Mouse (Mus musculus) cerebellum, adult 2 months (tissue): ENCODE measurements around the gene Prr15l. TPM values are rescaled to one million over a fixed set of nuclear protein-coding genes. Genes with fewer than 3 reads are reported as not detected.

Experiments used
- DNase-seq, 2 experiments: peaks; one replicate each; pipeline ENCODE4 v3.0.0; 2021
- H3K27ac ChIP-seq: fragments of 200-500 bp; 2 replicates; pipeline ENCODE4 v1.5.1; 2012; ENCODE audit warnings: low read length, control low read depth, inconsistent platforms; ENCODE audit not compliant: insufficient read depth
- H3K27me3 ChIP-seq: fragments of 200-500 bp; 2 replicates; pipeline ENCODE4 v1.6.1; 2012; ENCODE audit warnings: inconsistent platforms, mild to moderate bottlenecking, low read length, moderate library complexity; ENCODE audit not compliant: control insufficient read depth, insufficient read depth
- H3K4me1 ChIP-seq: fragments of 200-500 bp; 2 replicates; pipeline ENCODE4 v1.6.1; 2011; ENCODE audit warnings: low read length; ENCODE audit not compliant: control insufficient read depth, insufficient read depth
- H3K4me3 ChIP-seq: fragments of 200-500 bp; replicated peaks from 2 replicates; pipeline ENCODE3; 2011; ENCODE audit warnings: mild to moderate bottlenecking, low read depth, low read length, control low read depth; ENCODE audit not compliant: insufficient read depth
- CTCF ChIP-seq: fragments of 200-500 bp; IDR thresholded peaks from 2 replicates; pipeline ENCODE4 v1.5.1; 2011; ENCODE audit warnings: low read depth, mild to moderate bottlenecking, control low read depth, low read length, moderate library complexity, borderline replicate concordance; ENCODE audit not compliant: insufficient read depth
- POLR2A ChIP-seq: fragments of 200-500 bp; IDR thresholded peaks from 2 replicates; pipeline ENCODE4 v1.6.1; 2011; ENCODE audit warnings: low read length, control low read depth, borderline replicate concordance; ENCODE audit not compliant: insufficient read depth
- WGBS: fragments of 180-500 bp; shearing (Covaris S2); methylation state at CpG from one replicate; pipeline ENCODE4 v1.1.7; 2018; 5-methylcytosine and 5-hydroxymethylcytosine counted together
- polyA plus RNA-seq: library from polyadenylated mRNA; depleted of rRNA; stranded (reverse); fragments of >200 nt; gene quantifications from 2 replicates; pipeline ENCODE4 v1.2.3, GENCODE M21; 2012

The Prr15l gene
- polyA plus RNA-seq, 1 experiment: not detected

DNA sequence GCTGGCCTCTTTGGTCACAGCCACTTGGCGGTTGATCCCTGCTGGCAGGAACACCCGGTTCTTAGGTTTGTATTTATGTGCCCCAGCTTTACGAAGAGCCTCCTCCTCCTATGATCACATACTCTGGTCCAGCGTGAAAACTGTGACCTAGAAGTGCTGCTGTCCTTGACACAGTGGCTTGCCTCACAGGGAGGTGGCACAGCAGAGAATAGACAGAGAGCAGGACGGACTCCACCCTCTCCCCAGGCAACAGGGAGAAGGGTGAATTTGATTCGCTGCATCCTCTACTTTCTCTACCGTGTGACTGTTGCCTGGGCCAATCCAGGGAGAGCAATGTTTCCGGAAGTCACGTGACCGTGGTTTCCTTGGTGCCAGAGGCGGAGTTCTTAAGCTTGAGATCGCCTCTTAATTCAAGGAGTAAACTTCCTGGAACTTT, 7.0 kb downstream of the Prr15l start:
- H3K27ac ChIP-seq: no peak overlapping the region; the same call in 1 of the 2 replicates
- H3K4me1 ChIP-seq: no peaks in the 10 kb centered on the region
- no peak for TF ChIP-seq CTCF
- no peak for TF ChIP-seq POLR2A
- 31% methylated on average over 12 of the region's 12 CpGs for WGBS
- no peak overlapping the region for H3K4me3 ChIP-seq
- no peaks in the 10 kb centered on the region for H3K27me3 ChIP-seq
- no peak for DNase-seq

DNA sequence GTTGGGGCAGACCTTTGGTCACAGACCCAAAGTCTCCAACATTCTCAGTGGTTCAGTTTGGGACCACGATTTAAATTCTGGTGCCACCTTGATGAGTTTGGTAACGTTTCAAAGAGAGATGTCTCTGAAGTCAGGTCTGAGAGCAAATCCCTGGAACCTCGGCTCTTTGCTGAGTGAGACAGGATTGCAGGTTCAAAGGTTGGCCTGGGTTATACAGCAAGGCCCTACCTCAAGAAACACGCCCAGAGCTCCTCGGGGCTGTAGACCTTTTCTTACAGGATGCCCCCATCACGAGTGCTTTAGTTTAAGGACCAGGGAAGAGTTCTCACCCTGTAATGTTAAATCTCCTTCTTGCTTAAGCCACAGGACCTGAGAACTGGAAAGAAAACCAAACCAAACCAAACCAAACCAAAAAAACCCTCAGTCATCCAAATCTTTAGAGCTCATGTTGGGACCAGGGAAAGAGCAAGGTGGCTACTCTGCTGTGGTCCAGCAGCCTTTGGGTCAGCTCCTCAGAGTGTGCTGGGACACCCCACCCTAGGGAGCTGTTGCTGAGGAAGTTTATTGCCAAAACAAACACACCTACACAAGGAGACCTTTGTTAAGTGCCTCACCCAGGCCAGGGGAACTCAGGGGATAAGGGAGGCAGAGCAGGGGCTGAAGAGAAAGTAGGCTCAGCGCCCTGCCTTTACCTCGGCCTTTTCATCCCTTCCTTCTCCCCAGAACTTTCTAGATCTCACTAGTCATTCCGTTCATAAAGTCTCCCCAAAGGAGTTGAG, 8.2 kb downstream of the Prr15l start:
- 87% methylated on average over 9 of the region's 9 CpGs for WGBS
- no peak for TF ChIP-seq POLR2A
- TF ChIP-seq CTCF: no peak
- H3K4me3 ChIP-seq: no peak overlapping the region

DNA sequence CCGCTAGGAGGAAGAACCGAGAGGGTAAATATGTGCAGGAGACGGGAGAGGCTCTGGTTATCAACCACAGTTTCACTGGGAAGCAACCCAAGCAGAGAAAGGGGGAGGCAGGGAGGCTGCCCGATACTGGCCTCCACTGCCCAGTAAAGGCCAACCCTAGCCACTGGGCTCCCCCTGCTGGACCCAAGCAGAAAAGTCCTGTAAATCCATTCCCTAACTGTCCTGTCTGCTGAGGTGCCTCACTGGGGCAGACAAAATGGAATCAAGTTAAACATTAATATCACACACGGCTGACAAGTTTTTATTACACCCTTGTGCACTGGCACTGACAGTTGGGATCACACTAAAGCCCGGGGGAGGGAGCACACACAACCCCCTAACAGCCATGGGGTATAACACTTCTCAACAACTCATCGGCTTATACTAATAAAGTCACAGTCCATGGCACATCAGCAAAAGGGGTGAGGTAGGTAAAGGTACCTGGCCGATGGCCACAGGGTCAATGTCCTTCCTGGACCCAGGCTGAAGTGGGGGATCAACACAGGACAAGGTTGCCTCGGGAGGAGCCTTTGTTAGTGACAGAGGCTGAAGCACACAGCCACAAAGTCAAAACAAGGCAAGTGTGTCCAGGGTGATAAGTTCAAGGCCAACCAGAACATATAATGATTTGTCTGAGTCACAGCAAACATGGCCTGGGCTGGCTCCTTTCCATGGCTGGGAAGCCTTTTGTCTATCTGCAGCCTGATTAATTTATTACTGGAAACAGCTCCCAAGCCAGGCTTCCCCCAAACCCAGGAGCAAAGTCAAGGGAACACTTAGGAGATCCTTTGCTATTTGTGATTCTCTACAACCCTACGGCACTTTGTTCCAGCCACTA, 9.9 kb downstream of the Prr15l start:
- WGBS: 55% methylated on average over 10 of the region's 10 CpGs
- Histone ChIP-seq H3K4me3 (no peak overlapping the region), H3K27me3 (no peaks in the 10 kb centered on the region), H3K4me1 (no peaks in the 10 kb centered on the region), H3K27ac (no peak overlapping the region)
- TF ChIP-seq CTCF (peak; percentile 57; the same call in 1 of the 2 replicates), POLR2A (no peak)
- peak in 1 of 2 experiments; percentile 41 for DNase-seq

More for the DNA sequence above, 8.2 kb downstream of the Prr15l start:
- no peak overlapping the region for H3K27ac ChIP-seq
- H3K4me1 ChIP-seq: no peaks in the 10 kb centered on the region
- no peak for DNase-seq
- no peaks in the 10 kb centered on the region for H3K27me3 ChIP-seq

DNA sequence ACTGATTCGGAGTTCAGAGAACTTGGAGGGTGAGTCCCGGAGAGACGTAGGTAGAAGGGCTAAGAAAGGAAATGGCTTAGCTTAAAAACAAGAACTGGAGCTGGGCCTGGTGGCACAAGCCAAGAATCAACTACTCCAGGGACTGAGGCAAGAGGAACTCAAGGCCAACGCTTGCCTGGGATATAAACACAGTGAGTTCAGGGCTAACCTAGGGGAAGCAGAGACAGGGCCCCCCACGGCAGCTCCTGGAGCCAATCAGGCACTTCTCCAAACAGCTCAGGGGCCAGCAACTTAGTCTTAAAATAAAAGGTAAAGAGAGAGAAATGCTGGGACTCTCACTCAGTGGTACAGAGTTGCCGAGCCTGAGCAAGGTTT, 10.5 kb downstream of the Prr15l start:
- WGBS: 81% methylated on average over 6 of the region's 6 CpGs

DNA sequence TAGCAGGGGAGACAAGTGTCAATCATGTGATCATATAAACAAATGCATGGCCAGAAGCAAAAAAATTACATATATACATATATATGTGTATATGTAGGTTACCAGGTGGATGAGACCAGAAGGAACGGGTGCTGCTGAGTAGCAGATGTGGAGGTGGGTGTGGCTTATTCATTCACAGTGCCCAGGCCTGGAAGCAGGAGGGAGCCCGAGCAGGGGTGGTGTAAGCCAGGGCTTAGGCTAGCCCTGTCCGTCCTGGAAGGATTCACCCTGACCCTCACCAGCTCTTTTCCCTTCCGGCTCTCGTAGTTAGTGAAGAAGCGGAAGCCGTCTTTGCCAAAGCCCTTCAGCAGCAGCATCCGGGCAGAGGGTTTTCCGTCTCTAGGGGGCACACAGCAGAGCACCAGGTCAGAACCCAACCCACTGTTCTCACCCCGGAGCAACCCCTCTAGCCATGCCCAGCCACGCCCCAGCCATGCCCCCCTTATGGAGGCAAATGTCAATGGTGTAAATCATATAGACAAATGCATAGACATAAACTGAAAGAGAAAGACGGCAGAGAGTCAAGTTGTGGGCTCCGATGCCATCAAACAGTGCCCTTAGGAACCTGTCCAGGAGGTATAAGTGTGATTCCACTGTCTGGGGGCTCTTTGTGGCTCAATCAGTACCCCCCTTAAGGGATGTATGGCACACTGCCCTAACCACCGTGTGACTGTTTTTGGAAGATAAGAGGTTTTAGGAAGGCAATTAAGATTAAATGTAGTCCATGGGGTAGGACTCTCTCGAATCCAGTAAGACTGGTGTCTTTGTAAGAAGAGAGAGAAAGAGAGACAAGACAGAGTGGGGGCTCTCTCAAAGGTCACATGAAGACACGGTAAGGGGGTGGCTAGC, 12.9 kb downstream of the Prr15l start:
- TF ChIP-seq POLR2A: no peak
- TF ChIP-seq CTCF: no peak
- 68% methylated on average over 16 of the region's 16 CpGs for WGBS

More for the DNA sequence above, 10.5 kb downstream of the Prr15l start:
- Histone ChIP-seq H3K4me1 (no peaks in the 10 kb centered on the region), H3K27me3 (no peaks in the 10 kb centered on the region), H3K4me3 (no peak overlapping the region), H3K27ac (no peak overlapping the region)
- TF ChIP-seq POLR2A (no peak), CTCF (no peak)
- no peak for DNase-seq

DNA sequence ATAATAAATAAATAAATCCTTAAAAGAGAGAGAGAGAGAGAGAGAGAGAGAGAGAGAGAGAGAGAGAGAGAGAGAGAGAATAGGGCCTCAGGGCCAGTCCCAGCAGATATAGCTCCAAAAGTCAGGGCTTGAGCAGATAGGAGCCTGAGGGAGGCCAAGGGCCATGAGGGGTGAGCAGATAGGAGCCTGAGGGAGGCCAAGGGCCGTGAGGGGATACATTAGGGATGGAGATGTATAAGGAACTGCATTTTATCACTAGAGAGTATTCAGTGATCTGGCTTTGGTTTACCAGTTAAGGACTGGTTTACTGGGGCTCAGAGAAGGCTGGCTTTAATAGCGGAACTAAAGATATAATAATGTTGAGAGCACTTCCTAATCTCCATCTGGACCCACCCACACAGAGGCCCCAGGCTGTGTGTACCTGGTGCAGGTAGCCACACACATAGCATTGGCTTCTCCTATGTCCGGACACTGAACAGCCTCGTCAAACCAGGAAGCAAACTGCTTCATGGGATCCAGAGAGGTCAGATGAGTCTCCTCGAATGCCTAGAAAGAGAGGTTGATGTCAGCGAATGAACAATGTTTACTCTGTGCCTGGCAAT, 14.2 kb downstream of the Prr15l start:
- peaks cover 8% of the 10 kb centered on the region; the same call in 1 of the 2 replicates for H3K4me1 ChIP-seq
- 84% methylated on average over 6 of the region's 6 CpGs for WGBS
- no peak for DNase-seq
- no peak overlapping the region for H3K27ac ChIP-seq
- no peak overlapping the region for H3K4me3 ChIP-seq
- TF ChIP-seq CTCF: no peak
- no peaks in the 10 kb centered on the region for H3K27me3 ChIP-seq

More for the DNA sequence above, 12.9 kb downstream of the Prr15l start:
- peaks cover 8% of the 10 kb centered on the region; the same call in 1 of the 2 replicates for H3K4me1 ChIP-seq
- no peak overlapping the region for H3K27ac ChIP-seq
- DNase-seq: no peak
- H3K4me3 ChIP-seq: no peak overlapping the region
- no peaks in the 10 kb centered on the region for H3K27me3 ChIP-seq
